Mouse (Mus musculus) urinary bladder, postnatal 36 days (tissue): Measurements from ENCODE around the gene Hus1b.
A peak's percentile ranks its signal among the peaks of the same experiment; 100 is the strongest.

ENCODE experiments used
- DNase-seq, 2 experiments: peaks; one replicate each; pipeline ENCODE4 v3.0.0; 2022; ENCODE audit warnings: low spot score in 2 of 2, mixed read lengths in 1 of 2

Hus1b gene

GRCm38 (mm10) chr13:30947540-30947939, at the start of gene Hus1b:
TSS of gene Hus1b (minus strand) at chr13:30947759.
- DNase-seq = no peak

GRCm38 (mm10) chr13:30994249-30994858, 46.8 kb upstream of the Hus1b start:
- DNase-seq = no peak

GRCm38 (mm10) chr13:30993819-30994218, 46.3 kb upstream of the Hus1b start:
- DNase-seq = peak; percentile 20 to 26

GRCm38 (mm10) chr13:30990233-30990632, 42.7 kb upstream of the Hus1b start:
- DNase-seq = no peak

- no peak for DNase-seq
Observed at GRCm38 (mm10) chr13:30989710-30990109, 42.2 kb upstream of the Hus1b start.

- no peak for DNase-seq
Observed at GRCm38 (mm10) chr13:30987686-30988085, 40.1 kb upstream of the Hus1b start.

GRCm38 (mm10) chr13:30986934-30987455, 39.4 kb upstream of the Hus1b start:
- DNase-seq = no peak

- DNase-seq = peak in 1 of 2 experiments; percentile 26
Observed at GRCm38 (mm10) chr13:30985598-30986466, 38.3 kb upstream of the Hus1b start.

- no peak for DNase-seq
Observed at GRCm38 (mm10) chr13:30985275-30985597, 37.7 kb upstream of the Hus1b start.

GRCm38 (mm10) chr13:30981666-30982065, 34.1 kb upstream of the Hus1b start:
- DNase-seq = peak in 1 of 2 experiments; percentile 41

GRCm38 (mm10) chr13:30978224-30978623, 30.7 kb upstream of the Hus1b start:
- no peak for DNase-seq

- DNase-seq = no peak
Observed at GRCm38 (mm10) chr13:30976536-30977084, 29.1 kb upstream of the Hus1b start.

GRCm38 (mm10) chr13:30974247-30974630, 26.7 kb upstream of the Hus1b start:
- no peak for DNase-seq

- DNase-seq = peak; percentile 74 to 80
Observed at GRCm38 (mm10) chr13:30973501-30974246, 26.1 kb upstream of the Hus1b start, which contains the start of the genes Exoc2 and Gm5447. TSS of gene Exoc2 (minus strand) at chr13:30974093. TSS of gene Gm5447 (plus strand) at chr13:30974204.

- DNase-seq = no peak
Observed at GRCm38 (mm10) chr13:30972102-30972501, 24.5 kb upstream of the Hus1b start.

- DNase-seq = no peak
Observed at GRCm38 (mm10) chr13:30971047-30971446, 23.5 kb upstream of the Hus1b start.

GRCm38 (mm10) chr13:30968311-30968710, 20.8 kb upstream of the Hus1b start:
- no peak for DNase-seq

- DNase-seq = no peak
Observed at GRCm38 (mm10) chr13:30966507-30966911, 18.9 kb upstream of the Hus1b start.

GRCm38 (mm10) chr13:30961932-30962331, 14.4 kb upstream of the Hus1b start:
- DNase-seq = no peak

- no peak for DNase-seq
Observed at GRCm38 (mm10) chr13:30960714-30961113, 13.2 kb upstream of the Hus1b start.

GRCm38 (mm10) chr13:30953580-30953979, 6.0 kb upstream of the Hus1b start:
- DNase-seq = no peak

- DNase-seq = no peak
Observed at GRCm38 (mm10) chr13:30952044-30952443, 4.5 kb upstream of the Hus1b start.
